Mouse (Mus musculus) liver, postnatal 0 days (tissue): ENCODE data around the gene Meis2.

Source experiments
- CTCF ChIP-seq: sonication (generic); IDR thresholded peaks from 2 replicates; pipeline ENCODE4 v1.5.1; 2016; ENCODE audit warnings: antibody characterized with exemption, low read depth
- EP300 ChIP-seq: IDR thresholded peaks from 2 replicates; pipeline ENCODE4 v1.6.1; 2016; ENCODE audit warnings: antibody characterized with exemption, low read depth, mild to moderate bottlenecking

DNA sequence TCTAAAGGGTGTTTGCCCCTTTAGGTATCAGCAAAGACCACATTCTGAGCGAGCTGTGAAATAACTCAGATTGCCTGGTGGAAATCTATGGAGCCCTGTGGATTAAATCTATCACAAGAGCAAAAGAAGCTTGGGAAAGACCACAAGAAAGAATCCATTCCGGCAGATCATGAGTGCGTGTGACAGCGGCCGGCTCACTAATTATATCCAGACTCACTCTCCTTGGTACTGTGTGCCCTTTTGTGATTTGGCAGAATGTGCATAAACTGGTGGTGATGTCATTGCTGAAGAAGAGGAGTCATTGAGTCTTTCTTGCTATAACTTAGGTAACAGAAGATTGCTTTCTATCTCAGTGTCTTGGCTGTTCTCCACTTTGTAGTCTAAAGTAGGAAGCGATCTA lies 172.5 kb downstream of the Meis2 start:
- TF ChIP-seq CTCF (no peak), EP300 (no peak)
